Mouse (Mus musculus) heart, postnatal 10 days (tissue): ENCODE results near the gene Nup98. TPM values are rescaled to one million over a fixed set of nuclear protein-coding genes. Genes with fewer than 3 reads are reported as not detected.

Experiments
- DNase-seq, 2 experiments: peaks; one replicate each; pipeline ENCODE4 v3.0.0; 2021
- intact Hi-C: fragments of 180-260 bp; cut with DNase I; formaldehyde crosslinking; loops from one replicate; pipeline ENCODE4 v1.15.1; 2025
- total RNA-seq, 2 experiments: library from RNA; stranded (reverse); gene quantifications; 2 replicates each; pipeline ENCODE4 v1.2.3; 2021

The Nup98 gene
- 10 to 100 TPM; 39.9 to 40.5 TPM for total RNA-seq

GRCm38 (mm10) chr7:102209756-102210721 lies at the start of gene Nup98, which contains the start of gene Pgap2:
Nup98 (minus strand) TSS chr7:102210176.
Pgap2 (plus strand) TSS chr7:102210208.
- intact Hi-C loops, result no loop called here

GRCm38 (mm10) chr7:102258753-102259152 lies 48.8 kb upstream of the Nup98 start:
- no peak for DNase-seq
- intact Hi-C loops, result loop anchor here (1.0 to 10.0 kb wide), 2 partner anchors 159 to 604 kb away; no protein-coding TSS in a partner anchor

More at GRCm38 (mm10) chr7:102209756-102210721, at the start of gene Nup98, which contains the start of gene Pgap2:
- peak; percentile 99 for DNase-seq

- peak; percentile 81 to 93 for DNase-seq
- intact Hi-C loops, result loop anchor here (1.0 to 10.0 kb wide), 2 partner anchors 159 to 603 kb away; no protein-coding TSS in a partner anchor
These were observed 48.2 kb upstream of the Nup98 start for GRCm38 (mm10) chr7:102258189-102258588.

GRCm38 (mm10) chr7:102256636-102257035 lies 46.7 kb upstream of the Nup98 start:
- no peak for DNase-seq
- intact Hi-C loops, result loop anchor here (10.0 kb wide), 1 partner anchor 602 kb away; no protein-coding TSS in a partner anchor

GRCm38 (mm10) chr7:102255954-102256353 lies 46.0 kb upstream of the Nup98 start, which contains the start of gene Rhog:
Rhog (minus strand) TSS chr7:102256054.
- no peak for DNase-seq
- intact Hi-C loops, result loop anchor here (10.0 kb wide), 1 partner anchor 601 kb away; no protein-coding TSS in a partner anchor

GRCm38 (mm10) chr7:102253631-102254030 lies 43.7 kb upstream of the Nup98 start:
- intact Hi-C loops, result loop anchor here (10.0 kb wide), 1 partner anchor 599 kb away; no protein-coding TSS in a partner anchor
- no peak for DNase-seq

GRCm38 (mm10) chr7:102250631-102251214 lies 40.7 kb upstream of the Nup98 start:
- peak; percentile 94 for DNase-seq
- intact Hi-C loops, result loop anchor here (1.0 to 10.0 kb wide), 2 partner anchors 58 to 596 kb away; no protein-coding TSS in a partner anchor

- intact Hi-C loops, result loop anchor here (1.0 to 10.0 kb wide), 2 partner anchors 58 to 595 kb away; no protein-coding TSS in a partner anchor
- peak; percentile 84 for DNase-seq
These were observed 40.1 kb upstream of the Nup98 start for GRCm38 (mm10) chr7:102249896-102250630.

GRCm38 (mm10) chr7:102249531-102249895 lies 39.5 kb upstream of the Nup98 start:
- no peak for DNase-seq
- intact Hi-C loops, result no loop called here

GRCm38 (mm10) chr7:102248691-102249404 lies 38.9 kb upstream of the Nup98 start:
- intact Hi-C loops, result no loop called here
- peak; percentile 15 to 25 for DNase-seq

GRCm38 (mm10) chr7:102246956-102247797 lies 37.2 kb upstream of the Nup98 start:
- peak; percentile 53 to 54 for DNase-seq
- intact Hi-C loops, result no loop called here

GRCm38 (mm10) chr7:102246265-102246664 lies 36.3 kb upstream of the Nup98 start:
- no peak for DNase-seq
- intact Hi-C loops, result no loop called here

GRCm38 (mm10) chr7:102245775-102246174 lies 35.8 kb upstream of the Nup98 start:
- DNase-seq, result peak; percentile 57 to 60
- intact Hi-C loops, result no loop called here

- DNase-seq, result peak; percentile 72 to 78
- intact Hi-C loops, result no loop called here
These were observed 35.0 kb upstream of the Nup98 start for GRCm38 (mm10) chr7:102244782-102245535.

GRCm38 (mm10) chr7:102243870-102244269 lies 33.9 kb upstream of the Nup98 start:
- DNase-seq, result peak; percentile 40 to 42

GRCm38 (mm10) chr7:102242917-102243316 lies 32.9 kb upstream of the Nup98 start:
- intact Hi-C loops, result loop anchor here (2.0 kb wide), 1 partner anchor 16 kb away; no protein-coding TSS in a partner anchor
- no peak for DNase-seq

More at GRCm38 (mm10) chr7:102243870-102244269, 33.9 kb upstream of the Nup98 start:
- intact Hi-C loops, result loop anchor here (2.0 kb wide), 1 partner anchor 17 kb away; no protein-coding TSS in a partner anchor

- no peak for DNase-seq
- intact Hi-C loops, result loop anchor here (2.0 kb wide), 1 partner anchor 16 kb away; no protein-coding TSS in a partner anchor
These were observed 32.4 kb upstream of the Nup98 start for GRCm38 (mm10) chr7:102242371-102242770.

GRCm38 (mm10) chr7:102239591-102239990 lies 29.6 kb upstream of the Nup98 start:
- intact Hi-C loops, result no loop called here
- no peak for DNase-seq
